Mouse (Mus musculus): ENCODE results near the gene Tmem245.
"Not testable (repeated sequence)": the region's sequence is repeated elsewhere in the genome, so short reads cannot be mapped to it uniquely, and the experiment has no call there.

The Tmem245 gene

GRCm38 (mm10) chr4:56926971-56927370 is 20.3 kb downstream of the Tmem245 start:
- no peak for DNase-seq (ENCODE audit: low spot score)

GRCm38 (mm10) chr4:56922229-56922628 is 25.0 kb downstream of the Tmem245 start:
- DNase-seq (ENCODE audit: low spot score) = no peak

- no peak for DNase-seq (ENCODE audit: low spot score)
Observed at GRCm38 (mm10) chr4:56915732-56916325, 31.4 kb downstream of the Tmem245 start.

GRCm38 (mm10) chr4:56914761-56915160 is 32.5 kb downstream of the Tmem245 start:
- DNase-seq (ENCODE audit: low spot score) = no peak

- DNase-seq (ENCODE audit: low spot score) = no peak
Observed at GRCm38 (mm10) chr4:56914338-56914737, 32.9 kb downstream of the Tmem245 start.

- DNase-seq (ENCODE audit: low spot score) = no peak
Observed at GRCm38 (mm10) chr4:56912382-56913001, 34.7 kb downstream of the Tmem245 start.

GRCm38 (mm10) chr4:56909568-56909967 is 37.7 kb downstream of the Tmem245 start:
- no peak for DNase-seq (ENCODE audit: low spot score)

- DNase-seq (ENCODE audit: low spot score) = no peak
Observed at GRCm38 (mm10) chr4:56907671-56908070, 39.6 kb downstream of the Tmem245 start.

- DNase-seq (ENCODE audit: low spot score) = no peak
Observed at GRCm38 (mm10) chr4:56906926-56907325, 40.3 kb downstream of the Tmem245 start.

- no peak for DNase-seq (ENCODE audit: low spot score)
Observed at GRCm38 (mm10) chr4:56905507-56905906, 41.7 kb downstream of the Tmem245 start.

GRCm38 (mm10) chr4:56901671-56902070 is 45.6 kb downstream of the Tmem245 start:
- no peak for DNase-seq (ENCODE audit: low spot score)

GRCm38 (mm10) chr4:56899216-56899615 is 48.0 kb downstream of the Tmem245 start:
- no peak for DNase-seq (ENCODE audit: low spot score)

GRCm38 (mm10) chr4:56897511-56897910 is 49.7 kb downstream of the Tmem245 start:
- DNase-seq (ENCODE audit: low spot score) = no peak

- no peak for DNase-seq (ENCODE audit: low spot score)
Observed at GRCm38 (mm10) chr4:56894196-56894595, 53.0 kb downstream of the Tmem245 start.

- DNase-seq (ENCODE audit: low spot score) = no peak
Observed at GRCm38 (mm10) chr4:56892501-56893115, 54.6 kb downstream of the Tmem245 start.

- DNase-seq (ENCODE audit: low spot score) = no peak
Observed at GRCm38 (mm10) chr4:56888483-56888882, 58.8 kb downstream of the Tmem245 start.

GRCm38 (mm10) chr4:56886286-56886979 is 60.8 kb downstream of the Tmem245 start:
- DNase-seq (ENCODE audit: low spot score) = no peak

GRCm38 (mm10) chr4:56880036-56880703 is 67.1 kb downstream of the Tmem245 start:
- DNase-seq (ENCODE audit: low spot score) = no peak

GRCm38 (mm10) chr4:56878971-56879370 is 68.3 kb downstream of the Tmem245 start:
- no peak for DNase-seq (ENCODE audit: low spot score)

GRCm38 (mm10) chr4:56870541-56870940 is 76.7 kb downstream of the Tmem245 start:
- DNase-seq (ENCODE audit: low spot score) = not testable (repeated sequence)

- DNase-seq (ENCODE audit: low spot score) = no peak
Observed at GRCm38 (mm10) chr4:56867761-56868160, 79.5 kb downstream of the Tmem245 start.

- no peak for DNase-seq (ENCODE audit: low spot score)
Observed at GRCm38 (mm10) chr4:56865971-56866370, 81.3 kb downstream of the Tmem245 start.

Data from embryo, embryonic 10 days (tissue).